Mouse (Mus musculus) bone marrow macrophage, adult 2 months (primary cell): Measurements from ENCODE around the gene Camkmt. TPM values are rescaled to one million over a fixed set of nuclear protein-coding genes. Genes with fewer than 3 reads are reported as not detected.

Experiments used
- H3K27ac ChIP-seq: 2 replicates; pipeline ENCODE4 v1.5.1; 2012; ENCODE audit warnings: low read depth, low read length; ENCODE audit not compliant: insufficient read depth
- H3K4me1 ChIP-seq: 2 replicates; pipeline ENCODE4 v1.6.1; 2012; ENCODE audit warnings: low read length; ENCODE audit not compliant: control insufficient read depth, insufficient read depth
- H3K4me3 ChIP-seq: 2 replicates; pipeline ENCODE4 v1.5.1; 2012; ENCODE audit warnings: mild to moderate bottlenecking, low read length, moderate library complexity; ENCODE audit not compliant: insufficient read depth
- CTCF ChIP-seq: IDR thresholded peaks from 2 replicates; pipeline ENCODE4 v1.5.1; 2012; ENCODE audit warnings: low read depth, mild to moderate bottlenecking, low read length, moderate library complexity
- POLR2A ChIP-seq: IDR thresholded peaks from 2 replicates; pipeline ENCODE4 v1.6.1; 2012; ENCODE audit warnings: mild to moderate bottlenecking, low read depth, low read length, borderline replicate concordance
- polyA plus RNA-seq: library from polyadenylated mRNA; stranded (reverse); fragments of >200 nt; gene quantifications from 2 replicates; pipeline ENCODE4 v1.2.4, GENCODE M21; 2012; ENCODE audit not compliant: missing spikeins, insufficient read depth, insufficient read length

Gene Camkmt
- polyA plus RNA-seq, 1 experiment = 10.8 TPM

- Histone ChIP-seq H3K27ac (no peak overlapping the region), H3K4me1 (peaks cover 3% of the 10 kb centered on the region; the same call in 1 of the 2 replicates), H3K4me3 (no peak overlapping the region)
- TF ChIP-seq POLR2A (no peak), CTCF (no peak)
Measured at GRCm38 (mm10) chr17:85162569-85163271, 72.4 kb downstream of the Camkmt start.

GRCm38 (mm10) chr17:85163272-85163610, 72.9 kb downstream of the Camkmt start:
- peaks cover 1% of the 10 kb centered on the region; the same call in 1 of the 2 replicates for H3K4me1 ChIP-seq
- no peak overlapping the region for H3K27ac ChIP-seq
- no peak overlapping the region for H3K4me3 ChIP-seq
- no peak for TF ChIP-seq CTCF
- TF ChIP-seq POLR2A = no peak

GRCm38 (mm10) chr17:85168761-85169160, 78.4 kb downstream of the Camkmt start:
- no peaks in the 10 kb centered on the region for H3K4me1 ChIP-seq
- H3K4me3 ChIP-seq = no peak overlapping the region
- no peak overlapping the region for H3K27ac ChIP-seq
- no peak for TF ChIP-seq POLR2A
- TF ChIP-seq CTCF = no peak

GRCm38 (mm10) chr17:85170541-85171255, 80.3 kb downstream of the Camkmt start:
- no peaks in the 10 kb centered on the region for H3K4me1 ChIP-seq
- H3K27ac ChIP-seq = no peak overlapping the region
- TF ChIP-seq POLR2A (no peak), CTCF (no peak)
- no peak overlapping the region for H3K4me3 ChIP-seq

GRCm38 (mm10) chr17:85171951-85172350, 81.6 kb downstream of the Camkmt start:
- Histone ChIP-seq H3K4me1 (no peaks in the 10 kb centered on the region), H3K27ac (no peak overlapping the region), H3K4me3 (no peak overlapping the region)
- TF ChIP-seq CTCF = no peak
- no peak for TF ChIP-seq POLR2A

- no peak overlapping the region for H3K27ac ChIP-seq
- H3K4me3 ChIP-seq = no peak overlapping the region
- TF ChIP-seq CTCF (no peak), POLR2A (no peak)
- H3K4me1 ChIP-seq = peaks cover 6% of the 10 kb centered on the region
Measured at GRCm38 (mm10) chr17:85177231-85177630, 86.9 kb downstream of the Camkmt start.

GRCm38 (mm10) chr17:85180471-85181060, 90.2 kb downstream of the Camkmt start:
- H3K27ac ChIP-seq = no peak overlapping the region
- no peak overlapping the region for H3K4me3 ChIP-seq
- H3K4me1 ChIP-seq = peaks cover 6% of the 10 kb centered on the region
- TF ChIP-seq POLR2A (no peak), CTCF (no peak)

GRCm38 (mm10) chr17:85189227-85190127, 99.1 kb downstream of the Camkmt start:
- Histone ChIP-seq H3K4me3 (no peak overlapping the region), H3K27ac (no peak overlapping the region), H3K4me1 (no peaks in the 10 kb centered on the region)
- TF ChIP-seq CTCF (peak; percentile 79), POLR2A (no peak)

GRCm38 (mm10) chr17:85190128-85190435, 99.7 kb downstream of the Camkmt start:
- H3K4me3 ChIP-seq = no peak overlapping the region
- TF ChIP-seq POLR2A (no peak), CTCF (no peak)
- no peak overlapping the region for H3K27ac ChIP-seq
- H3K4me1 ChIP-seq = no peaks in the 10 kb centered on the region
